Mouse (Mus musculus) fibroblast of lung, adult 2 months (primary cell): Measurements from ENCODE around the gene Cacna1s.

Experiments used
- DNase-seq: peaks from one replicate; pipeline ENCODE4 v3.0.0-alpha.2; 2011; ENCODE audit warnings: low read depth

Cacna1s gene

DNA sequence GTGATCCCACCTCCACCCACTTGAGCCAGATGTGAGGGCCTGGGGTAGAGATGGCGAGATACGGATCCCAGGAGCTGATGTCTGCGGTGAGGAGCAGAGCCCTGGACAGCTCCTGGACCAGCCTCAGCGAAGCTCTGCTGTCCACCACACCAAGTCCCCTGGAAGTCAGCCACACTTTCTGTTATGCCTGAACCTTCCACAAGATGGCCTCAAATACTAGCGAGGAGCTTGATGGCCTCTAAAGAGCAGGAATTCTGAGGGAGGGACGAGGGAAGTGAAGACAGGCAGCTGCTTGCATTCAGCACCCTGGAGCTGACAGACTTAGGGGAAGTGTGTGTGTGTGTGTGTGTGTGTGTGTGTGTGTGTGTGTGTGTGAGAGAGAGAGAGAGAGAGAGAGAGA is 1.1 kb upstream of the Cacna1s start:
- DNase-seq = peak; percentile 71

DNA sequence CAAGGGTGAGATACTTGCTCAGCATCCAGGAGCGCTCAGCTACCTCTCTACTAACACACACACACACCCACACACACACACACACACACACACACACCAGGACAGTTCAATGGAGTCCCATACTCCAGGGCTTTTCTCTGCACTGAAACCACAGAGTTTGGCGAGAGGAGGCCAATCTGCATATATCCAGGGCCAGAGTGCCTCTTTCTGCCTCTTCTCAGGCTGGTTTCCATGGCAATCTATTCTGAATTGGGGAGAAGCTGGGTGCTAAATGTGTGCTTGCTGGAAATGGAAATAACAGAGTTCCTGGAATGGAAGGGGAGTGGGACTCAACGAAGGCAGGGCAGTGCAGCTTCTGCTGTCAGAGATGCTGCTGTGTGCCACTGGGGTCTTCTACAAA is 3.2 kb downstream of the Cacna1s start:
- DNase-seq = no peak

DNA sequence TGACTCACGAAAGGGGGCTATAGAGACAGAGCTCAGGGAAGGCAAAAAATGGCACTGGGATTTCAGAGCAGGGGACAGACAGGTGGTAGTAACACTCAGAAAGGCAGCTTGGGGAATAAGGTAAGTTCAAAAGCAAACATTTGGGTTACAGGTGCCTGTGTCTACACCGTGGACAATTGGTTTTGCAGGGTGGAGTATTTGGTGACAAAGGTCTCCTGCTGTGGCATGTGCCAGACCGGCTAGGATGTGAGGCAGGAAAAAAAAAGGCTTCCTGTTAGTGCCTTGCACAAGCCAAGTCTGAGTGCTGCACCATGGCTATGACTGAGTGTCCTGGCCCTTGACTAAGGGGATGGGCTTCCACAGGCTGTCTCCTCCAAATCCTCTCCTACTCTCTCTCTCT is 6.0 kb downstream of the Cacna1s start:
- no peak for DNase-seq

DNA sequence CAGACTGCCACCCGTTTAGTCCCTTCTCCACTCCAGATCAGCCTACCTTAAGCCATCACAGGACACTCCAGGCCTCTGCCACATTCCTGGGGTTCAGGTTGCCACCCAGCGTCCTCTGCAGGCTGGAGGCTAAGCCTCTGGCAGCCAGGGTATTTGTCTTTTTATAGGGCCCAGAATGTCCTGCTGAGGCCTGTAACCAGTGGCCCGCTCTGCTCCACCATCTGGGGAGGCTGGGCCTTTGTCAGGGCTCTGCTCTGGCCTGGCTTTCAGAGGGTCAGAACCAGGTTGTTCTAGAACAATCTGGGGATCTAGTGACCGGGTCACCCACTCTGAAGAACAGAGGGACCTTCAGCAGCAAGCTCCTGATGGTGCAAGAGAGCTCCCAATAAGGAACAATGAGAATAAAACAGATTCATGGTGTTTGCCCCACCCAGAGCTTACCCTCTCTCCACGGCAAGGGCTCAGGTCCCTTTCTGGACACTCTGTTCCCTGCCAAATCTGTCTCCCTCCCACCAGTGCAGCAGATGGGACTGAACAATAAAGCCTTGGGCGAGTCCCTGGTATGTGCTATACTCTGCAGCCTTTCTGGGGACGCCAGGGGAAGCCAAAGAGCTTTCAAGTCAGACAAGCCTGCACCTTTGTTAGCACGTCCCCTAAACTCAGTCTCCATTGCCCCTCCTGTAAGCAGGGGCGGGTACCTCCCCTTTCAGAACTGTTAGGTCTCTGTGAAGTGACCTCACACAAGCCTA is 8.7 kb downstream of the Cacna1s start:
- no peak for DNase-seq

DNA sequence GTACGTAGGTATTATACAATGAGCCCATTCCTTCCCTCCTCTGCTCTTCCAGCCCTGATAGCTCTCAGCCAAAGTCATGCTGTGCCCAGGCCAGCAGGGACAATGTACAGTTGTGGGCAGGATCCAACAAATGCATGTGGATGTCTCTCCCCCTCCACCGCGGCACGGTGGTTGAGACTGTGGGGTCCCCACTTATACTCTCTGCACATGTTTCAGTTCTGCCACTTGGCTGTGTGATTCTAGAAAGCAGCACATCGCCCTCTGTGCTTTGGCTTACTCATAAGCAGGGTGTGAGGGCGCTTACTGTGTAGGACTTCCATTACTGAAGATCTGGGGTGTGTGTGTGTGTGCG is 9.2 kb downstream of the Cacna1s start:
- DNase-seq = no peak

DNA sequence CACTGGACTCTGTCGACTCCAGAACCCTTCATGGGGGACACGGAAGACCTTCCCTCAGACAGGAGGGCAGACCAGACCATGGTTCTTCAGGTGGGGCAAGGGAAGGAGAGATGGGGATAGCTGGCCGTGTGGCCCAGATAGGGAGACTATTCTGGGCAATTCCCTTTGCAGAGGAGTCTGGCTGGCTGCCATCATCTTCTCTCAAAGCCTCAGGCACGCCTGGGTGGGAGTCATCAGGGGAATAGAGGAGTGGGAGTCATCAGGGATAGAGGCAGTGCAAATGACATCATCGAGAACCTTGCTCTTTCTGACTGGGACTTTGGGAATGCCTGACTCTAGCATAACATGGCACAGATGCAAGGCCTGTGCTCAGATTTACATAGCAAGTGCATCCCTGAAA is 11.4 kb downstream of the Cacna1s start:
- DNase-seq = no peak

DNA sequence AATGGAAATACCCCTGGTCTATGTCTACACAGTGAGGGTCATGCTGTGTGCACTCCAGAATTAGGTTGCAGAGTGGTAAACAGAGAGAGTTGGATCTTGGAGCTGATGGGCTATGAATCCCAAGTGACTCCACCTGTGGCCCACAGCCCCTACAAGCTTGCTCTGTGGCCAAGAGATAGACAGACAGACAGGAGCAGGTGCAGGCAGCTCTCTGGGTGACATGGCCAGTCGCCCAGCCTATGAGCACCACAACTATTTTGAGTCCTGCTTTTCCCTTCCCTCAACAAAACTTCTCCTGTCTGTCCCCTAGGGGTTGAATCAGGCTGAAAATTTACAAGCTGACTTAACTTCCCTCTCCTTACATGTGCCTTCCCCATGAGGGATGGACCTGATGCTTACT is 14.1 kb downstream of the Cacna1s start:
- DNase-seq = no peak

DNA sequence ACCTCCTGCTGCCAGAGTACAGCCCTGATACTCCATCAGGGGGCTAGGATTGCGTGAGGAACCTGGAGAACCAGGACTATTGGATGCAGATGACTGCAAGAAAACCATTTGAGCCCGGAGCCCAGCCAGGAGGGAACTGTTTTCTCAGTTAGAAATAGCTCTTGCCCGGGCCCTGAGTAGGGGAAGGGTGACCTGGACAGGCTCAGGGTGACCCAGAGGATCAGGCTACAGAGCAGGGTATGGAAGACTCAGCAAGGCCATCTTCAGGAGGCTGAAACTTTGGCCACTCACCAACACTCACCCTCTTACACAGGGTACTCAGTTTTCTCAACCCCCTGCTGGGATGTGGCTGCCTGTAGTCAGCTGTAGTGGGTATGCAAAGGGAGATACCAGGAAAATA is 15.0 kb downstream of the Cacna1s start:
- DNase-seq = no peak

DNA sequence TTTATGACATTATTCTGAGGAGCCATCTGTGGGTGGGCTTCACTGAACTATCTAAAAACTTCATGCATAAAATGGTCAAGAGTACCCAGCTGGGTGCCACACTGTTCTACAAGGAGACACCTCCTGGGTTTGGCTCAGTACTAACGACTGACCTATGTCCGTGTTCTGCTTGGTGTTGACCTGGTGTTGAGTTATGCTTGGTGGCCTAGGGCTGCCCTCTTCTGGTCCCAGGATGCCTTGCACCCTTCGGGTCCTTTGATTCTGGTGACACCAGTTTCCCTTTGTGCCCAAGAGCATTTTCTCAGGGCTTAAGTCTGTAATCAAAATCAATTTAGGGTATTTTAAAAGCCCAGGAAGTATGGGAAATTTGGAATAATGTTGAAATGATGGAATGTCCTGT is 23.5 kb downstream of the Cacna1s start:
- peak; percentile 6 for DNase-seq

DNA sequence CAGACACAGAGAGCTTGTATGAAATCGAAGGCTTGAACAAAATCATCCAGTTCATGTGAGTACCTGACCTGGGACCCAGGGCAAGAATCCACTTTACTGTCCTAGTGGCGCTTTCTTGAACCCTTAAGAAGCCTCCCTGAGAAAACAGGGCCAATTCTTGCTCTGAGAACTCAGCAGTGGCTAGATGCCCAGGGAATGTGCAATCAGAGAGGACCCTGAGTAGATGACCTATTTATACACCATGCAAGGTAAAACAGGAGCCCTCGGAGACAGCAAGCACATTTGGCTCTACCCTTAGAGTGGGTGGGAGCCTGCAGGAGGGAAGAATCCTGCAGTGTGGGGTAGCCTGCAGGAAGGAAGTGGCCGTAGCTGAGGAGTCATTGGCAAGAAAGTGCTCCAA is 25.1 kb downstream of the Cacna1s start:
- DNase-seq = no peak

DNA sequence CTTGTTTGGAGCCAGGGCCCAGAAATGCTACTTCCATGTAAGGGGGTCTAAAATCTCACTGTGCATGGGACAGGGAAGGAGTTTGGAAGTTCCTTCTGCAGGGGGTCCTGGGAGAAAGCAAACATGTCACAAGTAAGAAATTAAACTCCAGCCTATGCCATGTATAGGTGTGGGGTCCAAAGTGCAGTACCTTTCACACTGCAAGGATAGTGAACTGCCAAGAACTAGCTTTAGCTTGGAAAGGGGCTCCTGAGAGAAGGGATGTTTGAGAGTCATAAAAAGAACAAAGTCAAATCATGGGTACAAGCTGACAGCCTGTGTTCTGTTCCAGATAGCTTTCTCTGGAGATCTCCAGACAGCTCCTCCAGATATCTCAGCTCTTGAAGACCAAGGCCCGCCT is 28.6 kb downstream of the Cacna1s start:
- no peak for DNase-seq

DNA sequence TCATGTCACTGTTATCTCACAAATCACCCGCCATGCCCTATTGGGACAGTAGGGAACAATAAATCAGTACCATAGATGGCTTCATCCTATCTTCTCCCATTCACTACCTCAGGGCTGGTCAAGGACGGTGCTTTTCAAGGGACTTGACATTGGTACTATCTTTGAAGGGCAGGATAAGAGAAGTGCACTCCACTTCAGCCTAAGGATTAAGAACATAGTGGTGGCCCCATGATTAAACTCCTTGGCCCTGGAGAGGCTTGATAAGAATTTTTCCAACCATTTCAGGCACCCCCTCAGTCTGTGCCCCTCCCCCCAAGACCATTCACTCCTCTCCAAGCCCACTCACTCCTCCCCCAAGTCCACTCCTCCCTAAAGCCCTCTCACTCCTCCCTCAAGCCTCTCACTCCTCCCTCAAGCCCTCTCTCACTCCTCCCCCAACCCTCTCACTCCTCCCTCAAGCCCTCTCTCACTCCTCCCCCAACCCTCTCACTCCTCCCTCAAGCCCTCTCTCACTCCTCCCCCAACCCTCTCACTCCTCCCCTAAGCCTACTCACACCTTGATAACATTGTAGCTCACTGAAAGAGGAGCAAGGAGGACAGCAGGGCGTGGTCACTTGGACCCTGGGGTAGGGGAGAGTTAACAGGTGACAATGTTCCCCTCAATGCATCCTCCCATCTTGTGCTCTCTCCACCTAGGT is 33.6 kb downstream of the Cacna1s start:
- no peak for DNase-seq

DNA sequence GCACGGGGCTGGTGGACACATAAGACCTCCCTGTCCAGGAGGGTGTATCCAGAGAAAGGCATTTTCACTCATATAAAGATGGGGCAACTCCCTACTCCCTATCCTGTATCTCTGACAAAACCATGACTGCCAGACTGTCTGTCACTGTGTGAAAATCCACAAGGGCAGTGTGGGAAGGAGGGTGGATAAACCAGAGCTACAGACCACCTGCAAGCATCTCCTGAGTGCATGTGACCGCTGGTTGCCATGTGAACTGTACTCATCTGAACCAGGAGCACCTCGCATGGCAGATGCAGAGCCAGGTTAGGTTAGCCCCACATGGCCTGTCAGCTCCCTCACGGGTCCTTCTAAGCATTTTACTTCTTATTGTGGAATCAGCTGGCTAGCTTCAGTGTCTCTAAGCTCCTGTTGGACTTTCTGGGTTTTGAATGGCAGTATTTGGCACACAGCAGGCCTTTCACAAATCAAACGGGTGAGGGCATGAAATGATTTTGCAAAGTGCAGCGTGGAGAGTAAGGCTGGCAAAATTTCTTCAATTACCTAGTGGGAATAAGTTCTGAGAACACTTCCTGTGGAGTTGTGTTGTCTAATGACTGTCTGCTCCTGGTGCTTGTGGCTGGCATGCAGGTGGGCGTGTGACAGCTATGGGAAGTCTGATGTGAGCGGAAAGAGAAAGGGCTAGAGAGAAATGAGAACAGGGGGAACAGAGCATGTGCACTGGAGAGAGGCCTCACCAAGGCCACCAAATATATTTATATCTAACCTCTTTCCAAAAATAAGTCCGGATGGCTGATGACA is 37.0 kb downstream of the Cacna1s start:
- no peak for DNase-seq

DNA sequence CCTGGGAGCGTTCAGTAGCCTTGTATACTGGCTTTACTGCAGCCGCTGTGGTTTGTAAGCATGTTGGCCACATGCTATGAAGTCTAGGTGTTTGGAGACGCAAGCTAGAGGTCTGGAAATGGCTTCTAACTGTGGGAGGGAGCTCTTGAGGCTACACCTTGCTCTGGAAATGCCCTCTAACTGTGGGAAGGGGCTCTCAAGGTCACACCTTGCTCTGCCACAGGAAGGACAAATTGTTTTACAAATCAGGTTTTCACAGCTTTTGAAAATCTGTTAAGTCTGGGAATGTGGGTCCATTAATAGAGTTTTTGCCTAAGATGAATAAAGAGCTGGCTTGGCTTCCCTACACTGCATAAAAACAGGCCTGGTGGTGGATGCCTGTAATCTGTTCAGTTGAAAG is 41.2 kb downstream of the Cacna1s start:
- DNase-seq = no peak

DNA sequence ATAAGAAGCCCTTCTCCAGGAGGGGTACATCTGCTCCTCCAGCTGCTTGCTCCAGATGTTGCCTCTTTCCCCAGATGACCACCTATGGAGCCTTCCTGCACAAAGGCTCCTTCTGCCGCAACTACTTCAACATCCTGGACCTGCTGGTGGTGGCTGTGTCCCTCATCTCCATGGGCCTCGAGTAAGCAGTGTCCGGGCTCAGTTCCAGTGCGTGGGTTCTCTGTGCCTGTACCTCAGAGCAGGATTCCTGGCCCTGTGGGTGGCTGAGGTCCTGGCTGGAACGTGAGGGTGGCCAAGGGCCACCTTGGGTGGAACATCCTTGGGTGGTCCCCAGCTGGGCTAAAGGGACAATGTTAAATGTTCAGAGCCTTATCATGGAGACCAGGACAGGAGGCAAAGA is 42.3 kb downstream of the Cacna1s start:
- no peak for DNase-seq

DNA sequence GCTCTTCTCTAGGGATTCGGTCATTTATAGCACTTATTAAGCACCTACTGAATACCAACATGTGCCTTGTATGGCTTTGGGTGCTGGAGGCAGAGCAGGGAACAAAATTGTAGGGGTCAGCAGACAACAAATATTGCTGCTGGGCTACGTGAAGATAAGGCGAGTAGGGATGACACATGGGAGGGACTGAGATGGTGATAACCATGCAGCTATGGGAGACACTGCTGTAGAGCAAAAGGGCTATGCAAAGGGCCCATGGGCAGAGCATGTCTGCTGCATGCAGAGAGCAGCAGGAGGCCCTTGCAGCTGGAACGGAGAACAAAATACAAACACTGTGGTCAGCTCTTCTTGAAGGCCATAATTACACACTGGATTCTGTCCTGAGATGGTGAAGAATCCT is 49.5 kb downstream of the Cacna1s start:
- no peak for DNase-seq

DNA sequence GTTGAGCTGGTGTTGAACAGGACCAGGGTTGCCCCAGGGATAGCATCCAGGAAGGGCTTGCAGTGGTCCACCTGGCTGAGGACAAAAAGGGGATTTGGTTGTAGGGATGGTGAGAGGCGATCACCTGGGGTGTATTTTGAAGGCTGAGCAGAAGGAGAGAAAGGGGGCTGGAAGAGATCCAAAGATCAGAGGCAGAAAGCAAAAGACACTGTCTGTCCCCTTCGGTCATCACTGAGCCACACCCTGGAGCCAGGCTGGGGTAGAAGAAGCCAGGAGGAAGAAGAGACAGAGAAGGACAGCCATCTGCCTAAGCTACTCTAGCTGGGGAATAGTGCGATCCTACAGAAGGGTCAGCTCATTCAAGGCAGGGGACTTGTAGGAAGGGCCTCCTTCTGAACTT is 50.0 kb downstream of the Cacna1s start:
- DNase-seq = no peak

DNA sequence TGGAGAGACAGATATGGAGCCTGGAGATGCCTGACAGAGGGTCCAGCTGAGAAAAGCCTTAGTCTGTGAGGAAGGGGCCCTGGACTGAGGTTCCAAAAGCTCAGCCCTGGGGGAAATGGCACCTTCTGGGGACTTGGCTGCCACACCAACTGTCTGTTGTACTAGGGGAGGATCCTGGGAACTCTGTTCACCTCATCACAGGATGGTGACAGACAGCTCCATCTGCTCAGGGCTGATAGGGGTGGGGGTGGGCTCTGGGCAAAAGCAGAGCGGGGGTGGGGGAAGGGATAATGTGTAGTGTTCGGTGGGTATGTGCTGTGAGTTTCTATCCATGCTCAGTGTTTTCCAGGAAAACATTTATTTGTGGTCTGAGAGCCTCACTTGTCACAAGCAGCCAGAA is 50.4 kb downstream of the Cacna1s start:
- no peak for DNase-seq

DNA sequence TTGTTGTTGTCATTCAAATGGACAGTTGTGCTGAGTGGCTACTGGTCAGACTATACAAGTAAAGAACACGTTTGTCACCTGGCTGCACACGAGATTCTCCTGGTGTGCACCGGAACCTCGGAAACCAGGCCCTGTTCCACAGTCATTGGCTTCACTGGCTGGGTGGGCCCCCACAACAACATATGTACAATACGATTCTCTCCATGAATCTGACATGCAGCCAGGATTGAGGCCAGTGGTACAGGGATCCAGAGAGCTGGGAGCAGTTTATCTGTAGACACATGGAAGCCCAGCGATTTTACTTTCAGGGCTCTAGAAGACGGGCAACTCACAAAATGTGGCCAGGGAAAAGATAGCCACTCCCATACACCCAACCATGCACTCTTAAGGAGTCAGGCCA is 51.1 kb downstream of the Cacna1s start:
- DNase-seq = no peak

DNA sequence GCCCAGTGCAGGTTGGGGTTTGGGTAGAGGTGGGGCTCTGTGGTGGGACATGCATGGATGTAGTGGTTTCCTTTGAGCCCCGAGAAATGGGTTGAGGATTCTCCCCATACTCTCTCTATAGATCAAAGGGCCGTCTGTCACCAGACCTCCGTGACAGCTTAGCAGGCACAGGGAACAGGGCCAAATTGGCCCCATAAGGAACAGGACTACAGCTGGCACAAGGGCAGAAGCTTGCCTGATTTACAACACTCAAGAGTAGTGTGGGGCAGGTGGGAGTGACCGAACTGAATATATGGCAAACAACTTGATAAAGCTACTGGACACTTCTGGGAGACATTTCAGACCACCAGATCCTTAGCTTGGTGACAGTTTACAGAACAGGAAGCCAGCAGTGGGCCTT is 52.2 kb downstream of the Cacna1s start:
- DNase-seq = no peak

DNA sequence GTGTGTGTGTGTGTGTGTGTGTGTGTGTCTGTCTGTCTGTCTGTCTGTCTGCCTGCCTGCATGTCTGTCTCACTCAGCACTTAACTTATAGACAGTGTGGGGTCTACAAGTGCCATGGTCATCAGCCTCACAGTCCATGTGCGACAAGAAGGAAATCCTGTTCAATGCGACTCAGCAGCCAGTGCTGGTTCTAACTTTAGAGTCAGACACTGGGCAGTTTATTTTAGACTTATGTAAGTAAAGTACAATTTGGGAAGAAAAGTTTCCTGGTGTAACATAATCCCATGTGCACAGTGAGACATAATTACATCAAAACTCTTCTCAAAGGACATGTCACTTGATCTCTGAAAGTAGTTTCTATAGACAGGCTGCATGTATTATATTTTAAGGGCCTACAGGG is 56.9 kb downstream of the Cacna1s start:
- DNase-seq = no peak

DNA sequence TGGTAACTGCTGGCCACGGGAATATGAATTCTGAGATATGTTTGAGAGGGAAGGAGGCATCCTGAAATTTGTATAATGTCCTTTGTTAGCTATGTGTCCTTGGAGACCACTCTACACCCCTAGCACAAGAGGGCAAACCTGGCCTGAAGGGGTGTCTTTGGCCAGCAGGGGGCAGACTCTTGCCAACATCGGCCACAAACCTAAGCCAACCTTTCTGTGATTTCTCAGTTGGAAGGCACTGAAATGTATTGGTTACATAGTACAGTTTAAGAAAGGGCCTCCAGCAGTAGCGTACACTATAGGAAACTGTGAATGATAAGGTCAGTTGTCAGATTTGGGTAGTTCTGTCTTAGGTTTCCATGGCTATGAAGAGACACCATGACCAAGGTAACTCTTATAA is 63.6 kb downstream of the Cacna1s start:
- DNase-seq = no peak

DNA sequence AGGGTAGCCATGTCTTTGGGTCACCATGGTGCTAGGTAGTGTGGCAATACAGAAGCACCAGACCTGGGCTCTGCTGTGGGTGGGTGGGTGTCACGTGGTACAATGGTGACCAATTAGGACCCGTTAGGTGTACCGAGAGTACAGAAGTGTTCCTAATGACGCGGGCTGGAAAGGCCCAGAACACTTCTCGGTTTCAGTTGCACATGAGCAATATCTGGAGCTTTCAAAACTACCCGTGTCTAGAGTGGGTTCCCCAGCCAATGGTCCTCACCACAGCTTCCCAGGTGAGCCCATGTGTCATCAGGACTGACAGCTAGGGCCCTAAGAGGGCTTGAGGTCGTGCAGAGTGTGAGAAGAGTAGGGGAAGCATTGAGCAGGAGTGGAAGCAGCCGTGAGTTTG is 64.5 kb downstream of the Cacna1s start:
- no peak for DNase-seq
